26 mouse cellular contexts compared by ENCODE assay signal in the genomic region with DNA sequence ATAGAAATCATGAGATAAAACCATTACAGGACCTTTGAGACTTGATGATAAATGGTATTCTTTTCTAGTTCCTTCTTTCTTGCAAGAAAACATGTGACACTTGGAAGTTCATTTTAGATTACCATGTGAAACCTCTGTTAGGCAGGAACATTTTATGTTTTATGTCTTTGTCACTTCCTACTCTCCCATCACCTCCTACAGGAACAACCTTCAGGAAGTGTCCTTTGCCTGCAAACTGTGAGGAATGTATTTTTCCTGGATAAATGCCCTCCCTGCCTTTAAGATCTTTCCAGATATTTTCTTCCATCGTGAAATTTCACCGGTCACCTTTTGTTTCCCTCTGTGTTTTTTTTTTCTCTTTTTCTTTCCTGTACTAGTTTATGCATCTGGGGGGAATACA. TPM values are rescaled to one million over a fixed set of nuclear protein-coding genes. Genes with fewer than 3 reads are reported as not detected.
DNase-seq lines count a peak whose midpoint lies in the region; ATAC-seq and TF ChIP-seq lines count a peak whose summit lies in the region.
"Had no signal": no experiment of that assay in that cellular context is flagged by ENCODE, and none has a peak within 500 bp of the region (broad histone marks: within the 10 kb centered on the region; RNA-seq: fewer than 3 reads in every experiment).

No protein-coding gene starts in this region.

- DNase-seq in frontal cortex, postnatal 14 days (ENCODE audit: low spot score in 2 of 2), result no peak
- DNase-seq in limb, embryonic 14.5 days (ENCODE audit: low spot score), result peak; percentile 35
- no peak for DNase-seq in limb, embryonic 10.5 days (ENCODE audit: low spot score)
- peak; percentile 56 for DNase-seq in brain, adult 2 months (ENCODE audit: low read depth, low spot score)
- peak; percentile 40 for DNase-seq in telencephalon, adult 2 months (ENCODE audit: low read depth, low spot score)
- no peak for DNase-seq in layer of hippocampus, postnatal 25 days (ENCODE audit: extremely low spot score in 1 of 2, low spot score in 1 of 2)
- no peak for DNase-seq in layer of hippocampus, adult 9-10 months (ENCODE audit: low spot score)
- DNase-seq: adrenal gland, adult 2 months; adrenal gland, postnatal 10 days; adrenal gland, postnatal 25 days; cerebellum, adult 11 months; cerebellum, adult 18-20 months; cerebellum, adult 8-10 months; cerebellum, adult 9-11 months; cerebellum, postnatal 14 days; cerebellum, postnatal 36 days; embryo, embryonic 11 days had no signal

- H3K4me3 ChIP-seq in limb, embryonic 14.5 days (replicated peaks; ENCODE audit: low read length), result no peak overlapping the region
- H3K4me3 ChIP-seq in limb, embryonic 10.5 days, result no peak overlapping the region
- H3K4me3 ChIP-seq: embryonic facial prominence, embryonic 13.5 days; embryonic facial prominence, embryonic 15.5 days; erythroblast, embryonic 14.5 days; forebrain, embryonic 10.5 days; forebrain, embryonic 12.5 days had no signal

- TF ChIP-seq POLR2A in limb, embryonic 14.5 days (IDR thresholded peaks at IDR 0.05; ENCODE audit: borderline replicate concordance, extremely low read depth, insufficient read depth, insufficient read length), result no peak

- H3K36me3 ChIP-seq in limb, embryonic 14.5 days (ENCODE audit: control insufficient read depth, insufficient read depth, low read length), result no peaks in the 10 kb centered on the region
- no peaks in the 10 kb centered on the region for H3K36me3 ChIP-seq in limb, embryonic 10.5 days
- H3K36me3 ChIP-seq: embryonic facial prominence, embryonic 13.5 days; embryonic facial prominence, embryonic 15.5 days; forebrain, embryonic 10.5 days; forebrain, embryonic 12.5 days had no signal

- no peaks in the 10 kb centered on the region for H3K27me3 ChIP-seq in limb, embryonic 14.5 days (ENCODE audit: control insufficient read depth, insufficient read depth, low read length)
- no peaks in the 10 kb centered on the region for H3K27me3 ChIP-seq in limb, embryonic 10.5 days (ENCODE audit: low read depth, poor library complexity, severe bottlenecking)
- H3K27me3 ChIP-seq: embryonic facial prominence, embryonic 13.5 days; embryonic facial prominence, embryonic 15.5 days; forebrain, embryonic 12.5 days had no signal

- H3K9me3 ChIP-seq in limb, embryonic 14.5 days (ENCODE audit: control insufficient read depth, low read length), result no peaks in the 10 kb centered on the region
- no peaks in the 10 kb centered on the region for H3K9me3 ChIP-seq in limb, embryonic 10.5 days (replicated peaks)
- H3K9me3 ChIP-seq: embryonic facial prominence, embryonic 13.5 days; embryonic facial prominence, embryonic 15.5 days; forebrain, embryonic 10.5 days; forebrain, embryonic 12.5 days had no signal

- ATAC-seq in frontal cortex, adult (ENCODE audit: low TSS enrichment), result peak; percentile 97
- no peak for ATAC-seq in limb, embryonic 14.5 days (ENCODE audit: low FRiP score, low read depth)
- ATAC-seq: forebrain, embryonic 14.5 days; forebrain, embryonic 16.5 days had no signal

- H3K27ac ChIP-seq in limb, embryonic 14.5 days (replicated peaks; ENCODE audit: low read depth, low read length), result no peak overlapping the region
- H3K27ac ChIP-seq in limb, embryonic 10.5 days, result no peak overlapping the region
- H3K27ac ChIP-seq: embryonic facial prominence, embryonic 13.5 days; embryonic facial prominence, embryonic 15.5 days; forebrain, embryonic 10.5 days; forebrain, embryonic 12.5 days had no signal

- 47% methylated on average over 2 of the region's 2 CpGs for WGBS in limb, embryonic 14.5 days
- WGBS in limb, embryonic 10.5 days, result 87% methylated on average over 2 of the region's 2 CpGs

- no peak overlapping the region for H3K4me2 ChIP-seq in limb, embryonic 14.5 days (replicated peaks; ENCODE audit: low read depth, low read length, severe bottlenecking)
- H3K4me2 ChIP-seq: embryonic facial prominence, embryonic 13.5 days; embryonic facial prominence, embryonic 15.5 days; forebrain, embryonic 12.5 days had no signal

- H3K4me1 ChIP-seq in limb, embryonic 14.5 days (ENCODE audit: control insufficient read depth, insufficient read depth, low read length), result no peaks in the 10 kb centered on the region
- H3K4me1 ChIP-seq in limb, embryonic 10.5 days, result no peaks in the 10 kb centered on the region
- H3K4me1 ChIP-seq: embryonic facial prominence, embryonic 13.5 days; embryonic facial prominence, embryonic 15.5 days; forebrain, embryonic 10.5 days; forebrain, embryonic 12.5 days had no signal

- H3K9ac ChIP-seq in limb, embryonic 14.5 days (ENCODE audit: low read depth, low read length, severe bottlenecking), result no peak overlapping the region
- H3K9ac ChIP-seq: embryonic facial prominence, embryonic 13.5 days; embryonic facial prominence, embryonic 15.5 days; forebrain, embryonic 12.5 days had no signal

RNA-seq across cellular contexts. Expression of a gene that starts 17.0 kb away (rescaled TPM):
- polyA plus RNA-seq in limb, embryonic 14.5 days (2012; rRNA removed), result 54.8 and 56.0 TPM in 2 replicates
- polyA plus RNA-seq in limb, embryonic 14.5 days (2014; fragmentation: Nextera tagmentation; extraction: Ambion mirVana), result 52.2 and 63.0 TPM in 2 replicates
- 3.6 and 4.0 TPM in 2 replicates for polyA plus RNA-seq in limb, embryonic 10.5 days (2016; fragmentation: Nextera tagmentation; extraction: Ambion mirVana)
- total RNA-seq in layer of hippocampus, postnatal 25 days (2021), result 100 to 1,000 TPM; 107 to 113 TPM
- total RNA-seq: MEL had no signal

Comparison
In these comparisons a context has a peak if more than half of its experiments do, and no peak if none do; other contexts are left out.
1. DNase-seq: peak in limb, embryonic 14.5 days (single experiment), brain, adult 2 months (single experiment) and telencephalon, adult 2 months (single experiment); none in frontal cortex, postnatal 14 days (0 of 2), limb, embryonic 10.5 days (single experiment), layer of hippocampus, postnatal 25 days (0 of 2) and layer of hippocampus, adult 9-10 months (single experiment).
2. RNA of a gene that starts 17.0 kb away (polyA plus RNA-seq): 52.2 to 63.0 TPM in limb, embryonic 14.5 days; 3.6 to 4.0 TPM in limb, embryonic 10.5 days; every median in the first group is over 10 times any median in the second.